Mouse (Mus musculus) C2C12 (cell line): Measurements from ENCODE around the gene Ddx39b. TPM values are rescaled to one million over a fixed set of nuclear protein-coding genes. Genes with fewer than 3 reads are reported as not detected.
A peak's percentile ranks its signal among the peaks of the same experiment; 100 is the strongest.

ENCODE experiments used
- H3K27me3 ChIP-seq: one replicate; pipeline ENCODE4 v1.6.1; 2011; ENCODE audit not compliant: control insufficient read depth, insufficient read depth, insufficient read length
- H3K36me3 ChIP-seq: one replicate; pipeline ENCODE4 v1.6.1; 2011; ENCODE audit not compliant: control insufficient read depth, insufficient read depth
- H3K4me3 ChIP-seq: one replicate; pipeline ENCODE4 v1.5.1; 2011; ENCODE audit warnings: mild to moderate bottlenecking, control low read depth; ENCODE audit not compliant: poor library complexity, insufficient read depth, severe bottlenecking
- H3K79me2 ChIP-seq: one replicate; pipeline ENCODE4 v1.6.1; 2011; ENCODE audit not compliant: control insufficient read depth, insufficient read depth
- H3K79me3 ChIP-seq: one replicate; pipeline ENCODE4 v1.6.1; 2011; ENCODE audit warnings: low read depth, control low read depth
- H3ac ChIP-seq: one replicate; pipeline ENCODE3; 2011; ENCODE audit warnings: low read depth; ENCODE audit not compliant: control insufficient read depth, insufficient read length
- CEBPB ChIP-seq: IDR thresholded peaks from one replicate; pipeline ENCODE4 v1.6.1; 2011; ENCODE audit warnings: low read depth, mild to moderate bottlenecking, control low read depth, moderate library complexity
- CTCF ChIP-seq: IDR thresholded peaks from one replicate; pipeline ENCODE4 v1.5.1; 2011; ENCODE audit not compliant: control insufficient read depth, insufficient read depth, insufficient read length
- FOSL1 ChIP-seq: IDR thresholded peaks from one replicate; pipeline ENCODE4 v1.8.0; 2011; ENCODE audit warnings: mild to moderate bottlenecking, low read length; ENCODE audit not compliant: poor library complexity, insufficient read depth, severe bottlenecking
- MAX ChIP-seq: IDR thresholded peaks from one replicate; pipeline ENCODE4 v1.6.1; 2011; ENCODE audit warnings: mild to moderate bottlenecking, control low read depth
- MYOD1 ChIP-seq: IDR thresholded peaks from one replicate; pipeline ENCODE4 v1.6.1; 2011; ENCODE audit warnings: low read depth; ENCODE audit not compliant: control insufficient read depth, insufficient read length
- MYOG ChIP-seq: IDR thresholded peaks from one replicate; pipeline ENCODE4 v1.6.1; 2011; ENCODE audit not compliant: control insufficient read depth, insufficient read length; ENCODE audit errors: extremely low read depth
- USF1 ChIP-seq: IDR thresholded peaks from one replicate; pipeline ENCODE4 v1.6.1; 2011; ENCODE audit warnings: low read depth, mild to moderate bottlenecking, control low read depth, moderate library complexity
- polyA plus RNA-seq: library from polyadenylated mRNA; unstranded; fragments of >200 nt; fragmentation: generic; extraction: Trizol; gene quantifications from one replicate; pipeline ENCODE4 v1.2.1, GENCODE M21; 2012; ENCODE audit warnings: missing spikeins

The Ddx39b gene
- polyA plus RNA-seq, 1 experiment = 330 TPM

GRCm38 (mm10) chr17:35236390-35236746 is 5.2 kb upstream of the Ddx39b start:
- H3K4me3 ChIP-seq = peak overlapping the region; percentile 51
- peaks cover 21% of the 10 kb centered on the region for H3K36me3 ChIP-seq
- no peaks in the 10 kb centered on the region for H3K27me3 ChIP-seq
- peaks cover 40% of the 10 kb centered on the region for H3K79me2 ChIP-seq
- H3ac ChIP-seq = peak overlapping the region; percentile 76
- TF ChIP-seq CTCF = peak; percentile 88
- TF ChIP-seq FOSL1 = no peak
- peak; percentile 85 for TF ChIP-seq MYOD1
- TF ChIP-seq USF1 = no peak
- peaks cover 15% of the 10 kb centered on the region for H3K79me3 ChIP-seq

GRCm38 (mm10) chr17:35236996-35237395 is 4.5 kb upstream of the Ddx39b start:
- peaks cover 15% of the 10 kb centered on the region for H3K79me3 ChIP-seq
- TF ChIP-seq FOSL1 (no peak), CEBPB (no peak), USF1 (no peak), MYOG (no peak), MAX (no peak), MYOD1 (no peak), CTCF (no peak)
- H3K27me3 ChIP-seq = no peaks in the 10 kb centered on the region
- H3K36me3 ChIP-seq = peaks cover 16% of the 10 kb centered on the region
- no peak overlapping the region for H3ac ChIP-seq
- H3K79me2 ChIP-seq = peaks cover 38% of the 10 kb centered on the region
- H3K4me3 ChIP-seq = no peak overlapping the region

GRCm38 (mm10) chr17:35237504-35237903 is 4.0 kb upstream of the Ddx39b start:
- H3K4me3 ChIP-seq = no peak overlapping the region
- peaks cover 19% of the 10 kb centered on the region for H3K79me3 ChIP-seq
- H3K79me2 ChIP-seq = peaks cover 38% of the 10 kb centered on the region
- H3ac ChIP-seq = no peak overlapping the region
- no peaks in the 10 kb centered on the region for H3K27me3 ChIP-seq
- peaks cover 12% of the 10 kb centered on the region for H3K36me3 ChIP-seq
- TF ChIP-seq MYOG (no peak), MAX (no peak), USF1 (no peak), CTCF (no peak), CEBPB (no peak), MYOD1 (no peak), FOSL1 (no peak)

- Histone ChIP-seq H3K27me3 (no peaks in the 10 kb centered on the region), H3ac (no peak overlapping the region), H3K79me3 (peaks cover 27% of the 10 kb centered on the region), H3K36me3 (peaks cover 20% of the 10 kb centered on the region), H3K79me2 (peaks cover 38% of the 10 kb centered on the region), H3K4me3 (no peak overlapping the region)
- TF ChIP-seq FOSL1 = no peak
- TF ChIP-seq MYOD1 = no peak
- no peak for TF ChIP-seq CTCF
- TF ChIP-seq MYOG = no peak
- TF ChIP-seq USF1 = no peak
- TF ChIP-seq CEBPB = no peak
- no peak for TF ChIP-seq MAX
These were observed 1.8 kb upstream of the Ddx39b start for GRCm38 (mm10) chr17:35239700-35240099.

GRCm38 (mm10) chr17:35240384-35241304 is 902 bp upstream of the Ddx39b start:
- H3K36me3 ChIP-seq = peaks cover 29% of the 10 kb centered on the region
- TF ChIP-seq CTCF (no peak), MAX (no peak), MYOD1 (no peak), FOSL1 (no peak), CEBPB (no peak), USF1 (no peak), MYOG (no peak)
- no peaks in the 10 kb centered on the region for H3K27me3 ChIP-seq
- peaks cover 37% of the 10 kb centered on the region for H3K79me3 ChIP-seq
- H3K79me2 ChIP-seq = peaks cover 41% of the 10 kb centered on the region
- H3ac ChIP-seq = peak overlapping the region; percentile 39
- peak overlapping the region; percentile 91 for H3K4me3 ChIP-seq

GRCm38 (mm10) chr17:35242015-35242941 is 732 bp downstream of the Ddx39b start:
- H3K4me3 ChIP-seq = peak overlapping the region; percentile 91
- peak overlapping the region; percentile 95 for H3ac ChIP-seq
- TF ChIP-seq MYOG = no peak
- TF ChIP-seq MAX = peak; percentile 84
- TF ChIP-seq MYOD1 = no peak
- H3K79me2 ChIP-seq = peaks cover 57% of the 10 kb centered on the region
- H3K27me3 ChIP-seq = no peaks in the 10 kb centered on the region
- H3K79me3 ChIP-seq = peaks cover 52% of the 10 kb centered on the region
- H3K36me3 ChIP-seq = peaks cover 45% of the 10 kb centered on the region
